Mouse (Mus musculus) central nervous system, embryonic 14 days (tissue): ENCODE data around the gene Sox2. TPM values are rescaled to one million over a fixed set of nuclear protein-coding genes. Genes with fewer than 3 reads are reported as not detected.

ENCODE experiments used
- polyA plus RNA-seq: library from polyadenylated mRNA; depleted of rRNA; stranded (reverse); fragments of >200 nt; gene quantifications from 2 replicates; pipeline ENCODE4 v1.2.3, GENCODE M21; 2012; rRNA removed

Gene Sox2
- polyA plus RNA-seq, result 74.6 and 110 TPM in 2 replicates

GRCm38 (mm10) chr3:34649726-34650620 is at the start of gene Sox2:
Sox2 (plus strand) TSS chr3:34650405.

